Mouse (Mus musculus) E14TG2a.4 (cell line): ENCODE results near the gene AC131692.1.

Source experiments
- CTCF ChIP-seq: conservative IDR thresholded peaks from 2 replicates; pipeline ENCODE4 v1.5.1; 2014; ENCODE audit warnings: low read length
- NANOG ChIP-seq: IDR thresholded peaks from 2 replicates; pipeline ENCODE4 v1.6.1; 2014; ENCODE audit warnings: borderline replicate concordance, low read length, mixed read lengths
- POU5F1 ChIP-seq: IDR thresholded peaks from 2 replicates; pipeline ENCODE4 v1.6.1; 2014; ENCODE audit warnings: low read length, borderline replicate concordance

- TF ChIP-seq CTCF (no peak), NANOG (no peak), POU5F1 (no peak)
Measured at GRCm38 (mm10) chr19:6144842-6145241, 50.6 kb downstream of the AC131692.1 start.
